19 mouse cellular contexts compared by ENCODE assay signal in the genomic region with DNA sequence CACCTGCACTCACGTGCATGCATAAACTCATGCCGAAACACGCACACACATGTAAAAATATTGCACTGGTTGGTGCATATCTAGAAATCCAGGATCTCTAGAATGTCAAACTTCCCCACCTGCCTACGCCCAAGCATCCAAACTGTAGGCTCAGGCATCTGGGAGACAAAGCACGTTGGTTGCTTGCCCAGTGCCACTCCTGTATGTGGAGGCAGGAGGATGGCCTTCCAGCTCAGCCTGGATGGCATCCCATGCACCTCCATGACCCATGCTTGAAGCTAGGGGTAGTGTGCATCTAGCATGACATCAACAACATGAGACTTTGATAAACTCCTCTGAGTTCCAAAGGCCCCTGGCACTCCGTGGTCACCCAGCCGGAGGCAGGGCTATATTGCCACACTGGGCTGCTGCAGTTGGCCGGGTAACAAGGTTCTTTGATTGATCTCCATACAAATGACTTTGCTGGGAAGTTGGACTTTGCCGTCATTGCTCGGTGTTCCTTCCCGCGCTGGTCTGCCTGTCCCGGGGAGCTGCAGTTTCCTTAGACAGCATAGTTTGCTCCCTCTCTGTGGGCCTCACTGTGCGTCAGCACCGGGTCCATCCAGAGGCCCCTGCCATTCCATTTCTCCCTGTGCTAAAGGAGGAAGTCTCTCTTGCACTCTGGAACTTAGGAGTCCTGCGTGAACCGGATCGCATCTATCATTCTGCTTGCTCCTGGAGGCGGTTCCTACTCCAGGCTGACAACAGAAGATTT.
DNase-seq lines count a peak whose midpoint lies in the region; ATAC-seq lines count a peak whose summit lies in the region.
"Had no signal": no experiment of that assay in that cellular context is flagged by ENCODE, and none has a peak within 500 bp of the region (broad histone marks: within the 10 kb centered on the region; RNA-seq: fewer than 3 reads in every experiment).

No protein-coding gene starts in this region.

- no peak overlapping the region for H3K9ac ChIP-seq in kidney, embryonic 14.5 days (ENCODE audit: low read depth, low read length)
- H3K9ac ChIP-seq in stomach, embryonic 15.5 days, result no peak overlapping the region
- H3K9ac ChIP-seq: forebrain, postnatal 0 days; hindbrain, embryonic 13.5 days; liver, postnatal 0 days had no signal

- peak; percentile 48; the same call in 1 of the 2 replicates for ATAC-seq in kidney, embryonic 14.5 days (ENCODE audit: low FRiP score, low TSS enrichment)
- 0 out of 2 replicates have a peak, but pooled peaks have one; percentile 22 for ATAC-seq in stomach, embryonic 15.5 days (ENCODE audit: insufficient read depth, low FRiP score, low read depth)
- ATAC-seq: forebrain, postnatal 0 days; liver, postnatal 0 days had no signal

- H3K4me1 ChIP-seq in kidney, embryonic 14.5 days (ENCODE audit: control insufficient read depth, insufficient read depth, low read length), result 0 out of 2 replicates have a peak, but pooled peaks cover 5% of the 10 kb centered on the region
- no peaks in the 10 kb centered on the region for H3K4me1 ChIP-seq in stomach, embryonic 15.5 days
- H3K4me1 ChIP-seq: megakaryocyte, embryonic 14.5 days had no signal

- no peak overlapping the region for H3K27ac ChIP-seq in kidney, embryonic 14.5 days (ENCODE audit: low read depth, low read length)
- H3K27ac ChIP-seq in stomach, embryonic 15.5 days, result no peak overlapping the region
- H3K27ac ChIP-seq: forebrain, embryonic 10.5 days; gastrocnemius, adult 2 months; hindbrain, embryonic 13.5 days; limb, embryonic 10.5 days had no signal

- DNase-seq in kidney, adult 9 months, result no peak
- DNase-seq in layer of hippocampus, adult 9-11 months, result peak; percentile 29
- no peak for DNase-seq in layer of hippocampus, postnatal 36 days
- DNase-seq in brain, adult 2 months (ENCODE audit: low read depth, low spot score), result peak; percentile 44
- DNase-seq in cerebellum, adult 18-20 months, result no peak
- DNase-seq: forebrain, postnatal 0 days; gastrocnemius, adult 2 months; liver, postnatal 0 days; lung, postnatal 14 days; midbrain, embryonic 14.5 days; right cerebral cortex, postnatal 14 days had no signal

- no peaks in the 10 kb centered on the region for H3K36me3 ChIP-seq in kidney, embryonic 14.5 days (ENCODE audit: control insufficient read depth, insufficient read depth, low read length)
- H3K36me3 ChIP-seq in stomach, embryonic 15.5 days, result no peaks in the 10 kb centered on the region
- H3K36me3 ChIP-seq: forebrain, embryonic 10.5 days; hindbrain, embryonic 13.5 days; limb, embryonic 10.5 days had no signal

- H3K4me2 ChIP-seq in kidney, embryonic 14.5 days (replicated peaks; ENCODE audit: low read depth, low read length), result no peak overlapping the region
- H3K4me2 ChIP-seq in stomach, embryonic 15.5 days, result no peak overlapping the region
- H3K4me2 ChIP-seq: heart, embryonic 11.5 days; hindbrain, embryonic 13.5 days had no signal

- H3K9me3 ChIP-seq in kidney, embryonic 14.5 days (ENCODE audit: control insufficient read depth, low read length), result no peaks in the 10 kb centered on the region
- no peaks in the 10 kb centered on the region for H3K9me3 ChIP-seq in stomach, embryonic 15.5 days
- H3K9me3 ChIP-seq: forebrain, embryonic 10.5 days; hindbrain, embryonic 13.5 days; limb, embryonic 10.5 days had no signal

- 49% methylated on average over 19 of the region's 19 CpGs for WGBS in kidney, embryonic 14.5 days
- 56% methylated on average over 19 of the region's 19 CpGs for WGBS in stomach, embryonic 15.5 days

- no peaks in the 10 kb centered on the region for H3K27me3 ChIP-seq in kidney, embryonic 14.5 days (ENCODE audit: control insufficient read depth, insufficient read depth, low read length)
- H3K27me3 ChIP-seq in stomach, embryonic 15.5 days (replicated peaks), result no peaks in the 10 kb centered on the region
- H3K27me3 ChIP-seq: hindbrain, embryonic 13.5 days had no signal

- no peak overlapping the region for H3K4me3 ChIP-seq in kidney, embryonic 14.5 days (ENCODE audit: low read length)
- no peak overlapping the region for H3K4me3 ChIP-seq in stomach, embryonic 15.5 days (replicated peaks)
- H3K4me3 ChIP-seq: forebrain, embryonic 10.5 days; gastrocnemius, adult 2 months; hindbrain, embryonic 13.5 days; limb, embryonic 10.5 days; megakaryocyte, embryonic 14.5 days; myocyte had no signal

Comparison
In these comparisons a context has a peak if more than half of its experiments do, and no peak if none do; other contexts are left out.
1. DNase-seq: peak in layer of hippocampus, adult 9-11 months (single experiment) and brain, adult 2 months (single experiment); none in kidney, adult 9 months (single experiment), layer of hippocampus, postnatal 36 days (0 of 2) and cerebellum, adult 18-20 months (0 of 2).